Mouse (Mus musculus) erythroid progenitor cell, adult 5-6 weeks (primary cell): ENCODE data around the gene Hoxa9. TPM values are rescaled to one million over a fixed set of nuclear protein-coding genes. Genes with fewer than 3 reads are reported as not detected.

ENCODE experiments used
- ATAC-seq: replicated peaks from 2 replicates; pipeline ENCODE4 v1.8.0; 2016; ENCODE audit warnings: moderate number of reproducible peaks, mild to moderate bottlenecking, moderate TSS enrichment, inconsistent platforms; ENCODE audit not compliant: poor library complexity, low FRiP score, severe bottlenecking
- total RNA-seq, 2 experiments: library from RNA; stranded (forward) in 1 of 2; stranded (reverse) in 1 of 2; fragments of 150-400 nt in 1 of 2; fragments of 186-747, 209-891 nt in 1 of 2; gene quantifications; 2 replicates each; pipeline versions ENCODE4 v1.2.3 to v1.2.4; 2015 to 2017; ENCODE audit warnings: low replicate concordance in 2 of 2

Gene Hoxa9
- total RNA-seq, 2 experiments from 2014 or later = 0.84 to 4.5 TPM

- ATAC-seq = no peak
Measured at GRCm38 (mm10) chr6:52246403-52246803, 15.5 kb upstream of the Hoxa9 start.

- no peak for ATAC-seq
Measured at GRCm38 (mm10) chr6:52245757-52246142, 14.9 kb upstream of the Hoxa9 start, which contains the start of gene Hoxa11. Hoxa11 (minus strand) TSS chr6:52245810.

- no peak for ATAC-seq
Measured at GRCm38 (mm10) chr6:52245040-52245756, 14.3 kb upstream of the Hoxa9 start.

- ATAC-seq = no peak
Measured at GRCm38 (mm10) chr6:52244471-52245039, 13.7 kb upstream of the Hoxa9 start.

GRCm38 (mm10) chr6:52243681-52244121 is 12.8 kb upstream of the Hoxa9 start:
- no peak for ATAC-seq

GRCm38 (mm10) chr6:52242801-52243332 is 12.0 kb upstream of the Hoxa9 start:
- ATAC-seq = no peak

- ATAC-seq = no peak
Measured at GRCm38 (mm10) chr6:52241001-52241621, 10.2 kb upstream of the Hoxa9 start.

- ATAC-seq = no peak
Measured at GRCm38 (mm10) chr6:52240389-52241000, 9.6 kb upstream of the Hoxa9 start, which contains the start of gene Hoxa10. Hoxa10 (minus strand) TSS chr6:52240854.

- no peak for ATAC-seq
Measured at GRCm38 (mm10) chr6:52239625-52240388, 8.9 kb upstream of the Hoxa9 start.

- no peak for ATAC-seq
Measured at GRCm38 (mm10) chr6:52238976-52239375, 8.1 kb upstream of the Hoxa9 start.

- ATAC-seq = no peak
Measured at GRCm38 (mm10) chr6:52238155-52238545, 7.3 kb upstream of the Hoxa9 start.

- no peak for ATAC-seq
Measured at GRCm38 (mm10) chr6:52237346-52238154, 6.7 kb upstream of the Hoxa9 start.

GRCm38 (mm10) chr6:52236806-52237205 is 5.9 kb upstream of the Hoxa9 start:
- ATAC-seq = no peak

- no peak for ATAC-seq
Measured at GRCm38 (mm10) chr6:52235866-52236265, 5.0 kb upstream of the Hoxa9 start.

- ATAC-seq = no peak
Measured at GRCm38 (mm10) chr6:52235267-52235666, 4.4 kb upstream of the Hoxa9 start.

GRCm38 (mm10) chr6:52234428-52235140 is 3.7 kb upstream of the Hoxa9 start:
- no peak for ATAC-seq

- no peak for ATAC-seq
Measured at GRCm38 (mm10) chr6:52233546-52234427, 2.9 kb upstream of the Hoxa9 start.
